Mouse (Mus musculus) heart, embryonic 14.5 days (tissue): ENCODE measurements around the gene 1700020D05Rik. TPM values are rescaled to one million over a fixed set of nuclear protein-coding genes. Genes with fewer than 3 reads are reported as not detected.

Experiments
- ATAC-seq: fragments of 200-750 bp; cut with Nextera tagmentation; 2 replicates; pipeline ENCODE4 v1.8.0; 2017; ENCODE audit warnings: low read depth, moderate TSS enrichment; ENCODE audit not compliant: insufficient number of reproducible peaks, insufficient read depth, low FRiP score
- H3K27ac ChIP-seq, 2 experiments: fragments of 200-500 bp in 1 of 2; fragments of 300-500 bp in 1 of 2; sonication (generic) in 1 of 2; replicated peaks in 1 of 2; 2 replicates each; pipeline ENCODE4 v1.5.1; 2012 to 2014; ENCODE audit warnings: low read depth in 2 of 2, low read length in 2 of 2, control low read depth in 1 of 2, mild to moderate bottlenecking in 1 of 2, mixed read lengths in 1 of 2; ENCODE audit not compliant: control insufficient read depth in 1 of 2, insufficient read depth in 1 of 2
- H3K27me3 ChIP-seq: fragments of 300-500 bp; sonication (generic); 2 replicates; pipeline ENCODE4 v1.6.1; 2014; ENCODE audit warnings: mild to moderate bottlenecking, low read length, control low read depth; ENCODE audit not compliant: control insufficient read depth, insufficient read depth
- H3K36me3 ChIP-seq: fragments of 300-500 bp; sonication (generic); 2 replicates; pipeline ENCODE4 v1.6.1; 2014; ENCODE audit warnings: mild to moderate bottlenecking, control low read depth, low read length, mixed read lengths; ENCODE audit not compliant: control insufficient read depth, insufficient read depth
- H3K4me1 ChIP-seq, 2 experiments: fragments of 200-500 bp in 1 of 2; fragments of 300-500 bp in 1 of 2; sonication (generic) in 1 of 2; 2 replicates each; pipeline ENCODE4 v1.6.1; 2012 to 2014; ENCODE audit warnings: low read length in 2 of 2, control low read depth in 1 of 2, mixed read lengths in 1 of 2; ENCODE audit not compliant: control insufficient read depth in 2 of 2, insufficient read depth in 2 of 2
- H3K4me2 ChIP-seq: fragments of 300-500 bp; sonication (generic); 2 replicates; pipeline ENCODE4 v1.6.1; 2014; ENCODE audit warnings: mild to moderate bottlenecking, low read length
- H3K4me3 ChIP-seq, 2 experiments: fragments of 200-500 bp in 1 of 2; fragments of 300-500 bp in 1 of 2; sonication (generic) in 1 of 2; 2 replicates each; pipeline ENCODE4 v1.5.1; 2012 to 2014; ENCODE audit warnings: low read length in 2 of 2, mild to moderate bottlenecking in 2 of 2, control low read depth in 1 of 2, low read depth in 1 of 2, moderate library complexity in 1 of 2; ENCODE audit not compliant: control insufficient read depth in 1 of 2, insufficient read depth in 1 of 2
- H3K9ac ChIP-seq: fragments of 300-500 bp; sonication (generic); 2 replicates; pipeline ENCODE4 v1.6.1; 2014; ENCODE audit warnings: mild to moderate bottlenecking, low read length
- H3K9me3 ChIP-seq: fragments of 300-500 bp; sonication (generic); 2 replicates; pipeline ENCODE4 v1.6.1; 2016; ENCODE audit warnings: low read length, control low read depth; ENCODE audit not compliant: control insufficient read depth
- WGBS: fragments of 180-500 bp; shearing (Covaris S2); extraction: QIAGEN DNeasy Blood & Tissue Kit; methylation state at CpG from one replicate; pipeline ENCODE4 v1.1.7; 2014; 5-methylcytosine and 5-hydroxymethylcytosine counted together
- polyA plus RNA-seq: library from polyadenylated mRNA; unstranded; fragments of >200 nt; fragmentation: Nextera tagmentation; extraction: Ambion mirVana; gene quantifications from 2 replicates; pipeline ENCODE4 v1.2.1, GENCODE M21; 2014

1700020D05Rik gene
- polyA plus RNA-seq, 1 experiment from 2014 or later = 0.20 TPM

GRCm38 (mm10) chr19:5529325-5530137 lies 25.9 kb upstream of the 1700020D05Rik start:
- Histone ChIP-seq H3K27me3 (peaks cover 12% of the 10 kb centered on the region), H3K9ac (no peak overlapping the region), H3K36me3 (no peaks in the 10 kb centered on the region), H3K27ac (no peak overlapping the region), H3K4me1 (peaks cover 4% of the 10 kb centered on the region in 2 experiments; a peak in 1 of 4 replicates), H3K9me3 (no peaks in the 10 kb centered on the region), H3K4me3 (peak overlapping the region in 1 of 2 experiments; percentile 2; a peak in 1 of 4 replicates), H3K4me2 (peak overlapping the region; percentile 45)
- peak; percentile 81 for ATAC-seq
- 20% methylated on average over 20 of the region's 20 CpGs for WGBS

- Histone ChIP-seq H3K4me2 (no peak overlapping the region), H3K36me3 (no peaks in the 10 kb centered on the region), H3K27me3 (peaks cover 2% of the 10 kb centered on the region; the same call in 1 of the 2 replicates), H3K4me1 (peaks cover 4% of the 10 kb centered on the region in 2 experiments; a peak in 1 of 4 replicates), H3K9me3 (no peaks in the 10 kb centered on the region), H3K27ac (no peak overlapping the region), H3K9ac (no peak overlapping the region), H3K4me3 (no peak overlapping the region)
- 66% methylated on average over 5 of the region's 5 CpGs for WGBS
- ATAC-seq = no peak
Measured at GRCm38 (mm10) chr19:5525204-5525603, 21.6 kb upstream of the 1700020D05Rik start.

DNA sequence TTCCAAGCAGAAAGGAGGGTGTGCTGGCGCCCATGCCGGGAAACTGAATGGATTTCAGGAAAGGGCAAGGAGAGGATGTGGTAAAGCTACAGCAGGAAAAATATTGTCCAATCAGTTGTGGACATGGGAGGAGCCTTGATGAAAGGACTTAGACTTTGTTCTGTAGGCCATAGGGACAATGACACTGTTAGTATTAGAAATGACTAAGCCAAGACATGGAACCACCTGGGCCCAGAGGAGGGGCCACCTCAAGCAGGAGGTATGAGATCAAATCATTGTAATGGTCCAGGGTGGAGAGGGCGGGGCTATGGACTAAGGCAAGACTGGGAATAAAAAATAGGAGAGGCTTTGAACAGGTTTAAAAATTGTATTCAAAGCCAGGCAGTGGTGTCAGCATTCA lies 15.1 kb upstream of the 1700020D05Rik start:
- no peak overlapping the region for H3K9ac ChIP-seq
- 85% methylated on average over 3 of the region's 3 CpGs for WGBS
- no peaks in the 10 kb centered on the region for H3K9me3 ChIP-seq
- no peak overlapping the region for H3K4me2 ChIP-seq
- no peaks in the 10 kb centered on the region for H3K27me3 ChIP-seq
- ATAC-seq = no peak
- no peaks in the 10 kb centered on the region for H3K36me3 ChIP-seq
- H3K4me3 ChIP-seq = no peak overlapping the region
- H3K27ac ChIP-seq = no peak overlapping the region
- H3K4me1 ChIP-seq = no peaks in the 10 kb centered on the region

- Histone ChIP-seq H3K27ac (no peak overlapping the region), H3K4me2 (no peak overlapping the region), H3K27me3 (no peaks in the 10 kb centered on the region), H3K4me3 (no peak overlapping the region), H3K9me3 (no peaks in the 10 kb centered on the region), H3K4me1 (peaks cover 6% of the 10 kb centered on the region in 2 experiments), H3K9ac (no peak overlapping the region), H3K36me3 (no peaks in the 10 kb centered on the region)
- no peak for ATAC-seq
- WGBS = 80% methylated on average over 8 of the region's 8 CpGs
Measured at GRCm38 (mm10) chr19:5516906-5517505, 13.4 kb upstream of the 1700020D05Rik start.

GRCm38 (mm10) chr19:5515840-5516777 lies 12.5 kb upstream of the 1700020D05Rik start:
- H3K4me2 ChIP-seq = no peak overlapping the region
- H3K4me1 ChIP-seq = peaks cover 7 to 8% of the 10 kb centered on the region in 2 experiments
- H3K36me3 ChIP-seq = no peaks in the 10 kb centered on the region
- H3K4me3 ChIP-seq = no peak overlapping the region
- 88% methylated on average over 7 of the region's 7 CpGs for WGBS
- H3K9ac ChIP-seq = no peak overlapping the region
- no peaks in the 10 kb centered on the region for H3K9me3 ChIP-seq
- no peaks in the 10 kb centered on the region for H3K27me3 ChIP-seq
- no peak overlapping the region for H3K27ac ChIP-seq
- no peak for ATAC-seq

- ATAC-seq = no peak
- no peak overlapping the region for H3K4me3 ChIP-seq
- H3K9ac ChIP-seq = no peak overlapping the region
- H3K27me3 ChIP-seq = no peaks in the 10 kb centered on the region
- no peaks in the 10 kb centered on the region for H3K36me3 ChIP-seq
- H3K27ac ChIP-seq = no peak overlapping the region
- 86% methylated on average over 3 of the region's 3 CpGs for WGBS
- H3K4me2 ChIP-seq = no peak overlapping the region
- H3K9me3 ChIP-seq = no peaks in the 10 kb centered on the region
- H3K4me1 ChIP-seq = peaks cover 14 to 16% of the 10 kb centered on the region in 2 experiments
Measured at GRCm38 (mm10) chr19:5513005-5513349, 9.4 kb upstream of the 1700020D05Rik start.
